Mouse (Mus musculus) thymus, postnatal 14 days (tissue): ENCODE measurements around the gene Ambra1.

Experiments
- DNase-seq: peaks from one replicate; pipeline ENCODE4 v3.0.0; 2021

Gene Ambra1

DNA sequence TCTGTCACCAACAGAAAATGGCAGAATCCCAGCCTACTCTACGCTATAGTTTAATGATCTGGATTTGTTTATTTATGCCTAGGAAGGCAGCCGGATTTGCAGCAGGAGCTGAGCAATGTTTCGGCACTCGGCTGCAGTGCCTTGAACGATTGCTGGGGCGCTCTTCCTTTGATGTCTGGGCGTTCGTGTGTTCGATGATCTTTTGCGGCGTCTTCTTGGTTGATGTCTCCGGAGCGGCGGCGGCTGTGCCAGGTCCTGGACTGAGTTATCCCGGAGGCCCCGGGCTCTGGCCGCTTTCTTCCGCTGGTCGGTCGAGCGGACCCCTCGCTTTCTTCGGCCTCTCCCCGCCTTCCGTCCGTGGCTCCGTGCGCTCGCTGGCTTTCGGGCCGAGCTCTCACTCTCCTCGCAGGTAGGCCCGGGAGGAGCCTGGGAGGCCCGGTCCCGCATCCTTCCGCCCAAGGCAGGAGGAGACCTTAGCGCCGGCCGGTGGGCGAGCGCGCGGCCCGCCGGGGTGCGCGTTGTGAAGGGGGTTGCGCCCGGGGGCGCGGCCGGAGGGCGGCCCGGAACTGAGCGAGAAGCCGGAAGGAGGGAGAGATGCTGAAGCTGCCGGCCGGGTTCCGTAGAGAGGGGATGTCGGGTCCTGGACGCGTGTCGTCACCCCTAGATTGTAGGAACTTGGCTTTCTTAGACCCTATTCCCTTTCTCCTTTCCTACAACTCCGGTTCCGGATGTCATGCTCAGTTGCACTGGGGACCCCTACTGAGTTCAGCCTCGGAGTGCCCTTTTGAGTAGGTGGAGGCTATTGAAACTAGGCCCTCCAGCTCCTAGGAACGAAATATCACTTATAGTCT is at the start of gene Ambra1:
Gene Ambra1 (plus strand): TSS at position 164 of the 851 bp plus-strand sequence.
- peak; percentile 86 for DNase-seq

DNA sequence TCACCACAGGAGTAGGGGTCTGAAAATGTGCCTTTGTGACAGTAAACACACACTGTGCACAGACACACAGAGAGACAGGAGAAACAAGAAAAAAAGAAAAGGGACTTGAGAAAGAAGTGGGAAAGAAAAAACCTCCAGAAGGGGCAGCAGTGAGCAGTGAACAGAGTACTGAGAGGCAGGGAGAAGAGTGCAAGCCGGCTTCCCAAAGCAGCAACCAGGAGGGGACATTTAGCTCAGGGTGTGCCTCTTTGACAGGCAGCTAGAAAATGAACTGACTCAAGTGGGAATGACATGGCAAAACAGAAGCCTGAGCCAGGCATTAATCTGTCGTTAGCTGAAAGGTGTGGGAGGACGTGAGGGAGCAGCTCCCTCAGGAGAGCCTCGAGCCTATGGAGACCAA is 47.1 kb upstream of the Ambra1 start:
- peak; percentile 44 for DNase-seq

DNA sequence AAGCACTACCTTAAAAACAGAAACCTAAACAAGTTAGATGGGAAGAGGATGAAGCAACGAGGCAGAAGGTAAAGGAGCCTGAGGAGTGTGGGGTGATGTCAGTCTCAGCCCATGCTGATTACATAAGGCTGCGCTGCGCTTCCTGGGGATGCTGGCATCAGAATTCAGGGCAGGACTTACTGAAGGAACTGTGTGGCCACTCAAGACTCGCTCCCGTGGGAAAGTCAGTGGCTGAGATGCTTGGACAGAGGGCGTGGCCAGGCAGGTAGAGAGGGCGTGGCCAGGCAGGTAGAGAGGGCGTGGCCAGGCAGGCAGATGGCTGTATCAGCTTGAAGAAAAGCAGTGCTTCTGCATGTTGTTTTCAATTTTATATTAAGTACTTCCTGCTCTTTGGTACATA is 46.0 kb upstream of the Ambra1 start:
- no peak for DNase-seq

GRCm38 (mm10) chr2:91689452-91689851 is 40.5 kb upstream of the Ambra1 start:
- DNase-seq, result no peak

DNA sequence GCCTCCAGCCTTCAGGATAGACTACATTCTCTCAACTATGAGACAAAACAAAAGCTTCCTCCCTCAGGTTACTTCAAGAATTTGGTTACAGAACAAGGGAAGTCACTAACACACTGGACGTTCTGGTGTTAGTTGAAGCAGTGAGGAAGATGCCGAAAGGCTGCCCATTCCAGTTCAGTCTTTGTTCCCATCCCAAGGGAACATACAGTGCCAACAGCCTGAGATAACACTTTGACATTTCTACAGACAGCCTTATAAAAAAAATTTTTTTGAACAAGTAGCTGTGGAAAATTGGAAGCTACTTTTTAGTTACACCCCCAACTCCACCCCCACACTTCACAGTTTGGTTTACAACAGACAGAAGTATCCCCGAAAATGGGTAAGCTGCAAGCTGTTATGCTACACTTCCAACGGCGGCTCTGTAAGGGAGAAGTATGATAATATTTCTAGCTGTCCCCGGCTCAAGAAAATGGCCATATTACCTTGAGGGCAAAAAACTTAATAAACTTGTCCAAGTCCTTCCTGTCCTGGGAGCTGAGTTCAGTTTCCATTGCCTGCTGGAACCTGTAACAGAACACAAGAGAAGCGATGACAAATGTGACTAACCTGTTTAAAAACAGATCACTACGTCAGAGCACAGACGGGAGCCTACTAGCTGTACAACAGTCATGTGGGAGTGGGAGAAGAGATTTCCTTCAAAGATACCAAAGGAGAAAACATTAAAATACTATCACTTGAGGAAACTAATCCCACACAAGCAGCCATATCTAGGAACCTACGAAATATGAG is 34.3 kb upstream of the Ambra1 start:
- no peak for DNase-seq

DNA sequence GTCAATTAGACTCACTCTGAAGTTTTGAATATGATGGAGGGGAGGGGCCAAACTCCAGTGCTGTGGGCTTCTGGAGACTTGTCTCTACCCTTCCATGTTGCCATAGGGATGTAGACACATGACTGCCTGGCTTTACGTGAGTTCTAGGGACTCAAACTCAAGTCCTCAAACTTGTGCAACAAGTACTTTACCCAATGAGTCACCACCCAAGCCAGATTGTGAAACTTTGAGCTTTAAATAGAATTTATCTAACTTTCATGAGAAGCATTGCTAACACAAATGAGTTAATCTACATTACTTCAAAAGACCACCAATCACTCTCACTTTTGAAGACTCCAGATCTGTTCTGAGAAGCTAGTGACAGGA is 33.7 kb upstream of the Ambra1 start:
- DNase-seq, result no peak

GRCm38 (mm10) chr2:91699225-91699624 is 30.7 kb upstream of the Ambra1 start:
- no peak for DNase-seq

GRCm38 (mm10) chr2:91701366-91701765 is 28.6 kb upstream of the Ambra1 start:
- no peak for DNase-seq

DNA sequence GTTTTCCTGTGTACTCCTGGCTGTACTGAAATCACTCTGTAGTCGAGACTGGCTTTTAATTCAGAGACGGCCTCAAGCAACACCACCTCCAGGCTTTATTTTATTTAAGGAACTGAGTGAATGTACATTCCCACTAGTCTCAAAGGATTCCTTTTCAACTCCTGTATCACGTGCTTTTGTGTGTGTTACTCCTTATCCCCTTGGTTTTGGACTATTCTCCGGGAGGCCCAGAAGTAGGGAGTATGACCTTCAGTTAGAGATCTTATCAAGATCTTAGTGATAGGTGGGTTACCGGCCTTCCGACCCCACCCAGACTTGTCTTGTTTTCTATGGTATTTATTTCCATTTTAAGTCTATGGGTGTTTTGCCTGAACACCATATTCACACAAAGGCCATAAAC is 24.2 kb upstream of the Ambra1 start:
- DNase-seq, result no peak

DNA sequence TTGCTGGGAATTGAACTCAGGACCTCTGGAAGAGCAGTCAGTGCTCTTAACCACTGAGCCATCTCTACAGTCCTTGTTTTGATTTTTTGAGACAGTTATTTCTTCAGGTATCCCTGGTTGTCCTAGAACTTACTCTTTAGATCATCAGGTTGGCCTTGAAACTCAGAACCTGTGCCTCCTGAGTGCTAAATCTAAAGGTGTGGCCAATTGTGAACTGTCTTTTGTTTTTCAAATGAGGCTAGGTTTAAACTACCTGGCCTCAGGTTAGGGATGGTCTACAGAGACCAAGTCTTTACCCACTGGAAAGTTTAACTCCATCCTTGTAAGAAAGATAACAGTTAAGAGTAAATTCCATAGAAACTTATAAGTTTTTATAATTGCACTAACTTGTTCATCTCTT is 23.5 kb upstream of the Ambra1 start:
- no peak for DNase-seq

DNA sequence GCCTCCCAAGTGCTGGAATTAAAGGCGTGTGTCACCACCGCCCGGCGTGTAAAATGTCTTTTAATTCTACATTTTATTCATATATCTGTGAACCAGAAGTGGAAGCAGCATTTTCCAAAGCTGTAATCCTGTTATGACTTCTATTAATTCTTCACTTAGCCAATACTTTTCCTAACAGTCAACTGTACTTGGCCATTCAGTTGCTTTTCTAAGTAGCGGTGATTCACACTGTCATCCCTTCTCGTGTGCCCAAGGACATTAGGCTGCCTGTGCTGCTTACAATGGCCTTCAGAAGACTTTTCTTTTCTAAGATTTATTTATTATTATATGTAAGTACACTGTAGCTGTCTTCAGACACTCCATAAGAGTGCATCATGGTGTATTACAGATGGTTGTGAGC is 21.6 kb upstream of the Ambra1 start:
- DNase-seq, result no peak

DNA sequence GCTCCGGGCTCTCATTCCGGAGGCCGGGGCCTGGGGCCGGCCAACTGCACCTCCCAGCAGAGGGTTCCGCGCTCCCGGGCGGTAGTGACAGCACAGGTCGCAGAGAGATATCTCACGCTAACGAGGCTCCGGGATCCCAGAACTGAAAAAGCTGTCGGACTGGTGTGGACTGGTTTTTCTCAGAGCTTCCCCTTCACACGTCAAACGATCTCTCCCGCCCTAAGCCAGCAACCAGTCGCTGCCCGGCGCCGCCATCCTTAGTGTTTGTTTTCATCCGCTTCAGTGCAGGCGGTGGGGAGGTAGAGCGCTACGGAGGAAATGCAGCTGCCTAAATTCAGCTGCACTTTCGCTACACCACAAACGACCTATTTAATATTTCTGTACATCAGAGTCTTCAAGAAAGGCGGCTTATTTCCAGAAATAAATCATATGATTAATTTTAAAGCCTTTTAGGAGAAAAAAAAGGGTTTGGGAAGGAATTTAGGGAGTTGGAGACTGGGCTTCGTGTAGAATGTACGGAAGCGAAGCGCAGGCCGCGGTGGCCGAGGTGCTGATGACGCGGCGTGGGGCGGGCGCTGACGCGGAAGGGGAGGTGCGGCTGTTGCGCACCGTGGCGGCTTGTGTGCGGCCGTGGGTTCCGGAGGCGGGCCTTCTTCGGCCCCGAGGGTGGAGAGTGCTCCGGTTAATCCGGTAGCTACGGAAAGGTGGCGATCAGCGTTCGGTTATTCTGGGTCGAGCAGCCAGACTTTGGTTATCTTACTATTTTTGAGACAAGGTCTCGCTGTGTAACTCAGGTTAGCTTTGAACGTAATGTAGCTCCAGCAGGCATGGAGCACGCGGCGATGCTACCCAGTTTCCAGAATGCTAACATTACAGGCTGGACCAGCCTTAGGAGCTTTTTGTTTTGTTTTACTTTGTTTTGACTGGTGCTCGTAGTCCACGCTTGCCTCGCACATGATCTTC is 19.4 kb upstream of the Ambra1 start, which contains the start of the genes Atg13 and Harbi1:
Gene Atg13 (minus strand): TSS at position 305 of the 963 bp plus-strand sequence.
Gene Harbi1 (plus strand): TSS at position 581 of the 963 bp plus-strand sequence.
- peak; percentile 95 for DNase-seq

DNA sequence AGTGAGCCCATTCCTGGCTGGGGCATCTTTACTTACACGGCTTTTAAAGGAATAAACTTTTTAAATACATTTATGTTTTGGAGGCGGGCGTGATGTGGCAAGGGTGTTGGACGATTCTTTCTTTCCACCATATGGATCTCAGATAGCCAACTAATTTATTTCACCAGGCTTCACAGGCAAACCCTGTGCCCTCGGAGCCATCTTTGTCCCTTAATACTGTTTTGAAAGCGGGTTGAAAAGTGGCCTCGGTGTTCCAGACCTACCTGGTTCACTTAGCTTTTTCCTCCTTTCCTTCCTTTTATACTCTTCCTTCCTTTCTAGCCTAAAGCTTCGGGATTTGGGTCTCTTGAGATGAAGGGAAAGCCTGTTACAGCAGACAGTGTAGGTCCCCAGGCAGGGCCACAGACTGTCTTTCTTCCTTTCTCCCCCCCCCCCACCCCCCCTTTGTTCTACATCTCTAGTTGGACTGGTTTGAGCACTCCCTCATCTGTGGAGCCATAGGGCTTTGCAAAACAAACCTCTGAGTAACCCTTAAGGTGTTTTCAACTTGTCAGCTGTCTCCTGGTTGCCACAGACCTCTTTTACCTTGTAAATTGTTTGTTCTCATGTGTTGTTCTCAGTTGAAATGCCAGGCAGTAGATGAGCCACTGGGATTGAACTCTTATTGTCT is 18.5 kb upstream of the Ambra1 start:
- DNase-seq, result no peak

GRCm38 (mm10) chr2:91714921-91715320 is 15.0 kb upstream of the Ambra1 start:
- DNase-seq, result no peak

- DNase-seq, result no peak
Observed at GRCm38 (mm10) chr2:91718276-91718675, 11.7 kb upstream of the Ambra1 start.

- DNase-seq, result no peak
Observed at GRCm38 (mm10) chr2:91723382-91723781, 6.6 kb upstream of the Ambra1 start.

DNA sequence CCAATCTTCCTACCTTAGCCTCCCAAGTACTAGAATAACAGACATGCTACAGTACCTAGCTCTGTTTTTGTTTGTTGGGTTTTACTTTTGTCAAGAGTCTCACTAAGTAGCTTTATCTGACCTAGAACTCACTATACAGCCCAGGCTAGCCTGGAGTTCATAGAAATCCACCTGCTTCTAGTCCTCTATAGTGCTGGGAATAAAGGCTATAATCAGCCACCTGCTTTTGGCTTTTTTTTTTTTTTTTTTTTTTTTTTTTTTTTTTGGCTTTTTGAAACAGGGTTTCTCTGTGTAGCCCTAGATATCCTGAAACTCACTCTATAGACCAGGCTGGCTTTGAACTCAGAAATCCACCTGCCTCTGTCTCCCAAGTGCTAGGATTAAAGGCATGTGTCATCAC is 6.0 kb upstream of the Ambra1 start:
- DNase-seq, result no peak

DNA sequence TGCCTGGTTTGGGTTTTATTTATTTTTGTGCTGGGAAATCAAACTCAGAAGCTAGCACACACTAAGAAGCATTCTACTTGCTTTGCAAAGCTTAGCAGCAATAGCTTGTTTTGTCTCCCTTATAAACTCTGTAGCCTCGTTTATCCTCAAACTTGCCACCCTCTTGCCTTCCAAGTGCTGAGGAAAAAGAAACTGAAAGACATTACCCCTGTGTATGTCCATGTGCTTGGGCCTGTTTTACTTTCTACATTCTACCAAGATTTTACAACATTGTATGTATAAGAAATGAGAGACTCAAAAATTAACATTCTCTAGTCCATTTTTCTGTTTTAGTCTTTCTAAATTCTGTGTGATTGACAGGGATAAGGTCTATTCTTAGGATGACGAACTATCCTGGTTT is 5.2 kb upstream of the Ambra1 start:
- DNase-seq, result no peak

GRCm38 (mm10) chr2:91725476-91725875 is 4.5 kb upstream of the Ambra1 start:
- peak; percentile 37 for DNase-seq

DNA sequence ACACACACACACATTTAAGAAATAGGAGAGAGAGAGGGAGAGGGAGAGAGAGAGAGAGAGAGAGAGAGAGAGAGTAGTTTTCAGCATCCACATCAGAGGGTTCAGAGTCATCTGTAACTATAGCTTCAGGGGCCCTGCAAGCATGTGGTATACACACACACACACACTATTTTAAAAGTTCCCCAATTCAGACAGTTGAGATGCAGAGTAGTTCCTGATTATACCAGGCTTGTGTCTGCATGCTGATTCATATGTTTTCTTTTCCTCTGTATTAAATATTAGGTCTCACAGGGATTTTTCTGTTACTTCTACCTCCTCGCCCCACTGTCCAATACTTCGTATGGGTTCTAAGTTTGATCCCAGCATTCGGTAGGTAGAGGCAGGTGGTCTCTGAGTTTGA is 2.9 kb upstream of the Ambra1 start:
- no peak for DNase-seq

- no peak for DNase-seq
Observed at GRCm38 (mm10) chr2:91729571-91729970, 363 bp upstream of the Ambra1 start.

DNA sequence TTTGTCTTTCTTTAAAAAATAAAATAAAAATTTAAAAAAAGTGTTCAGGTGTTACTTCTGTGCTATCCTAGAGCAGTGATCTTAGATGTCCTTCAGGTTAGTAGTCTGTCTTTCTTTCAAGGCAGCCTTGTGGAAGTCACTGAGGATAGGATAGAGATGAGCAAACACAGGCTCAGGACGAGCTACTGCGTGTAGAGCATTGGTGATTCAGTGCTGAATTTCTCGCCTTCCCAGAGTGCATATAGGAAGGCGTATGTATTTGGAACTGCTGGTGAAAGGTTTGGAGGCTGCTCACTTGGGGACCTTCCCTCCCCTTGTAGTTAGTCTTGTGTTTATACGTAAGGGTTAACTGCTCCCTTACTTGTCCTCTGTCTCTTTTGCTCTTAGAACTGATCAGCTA is 5.3 kb downstream of the Ambra1 start:
- no peak for DNase-seq
